Comparison of ENCODE assay signal across 11 mouse cellular contexts in the genomic region with DNA sequence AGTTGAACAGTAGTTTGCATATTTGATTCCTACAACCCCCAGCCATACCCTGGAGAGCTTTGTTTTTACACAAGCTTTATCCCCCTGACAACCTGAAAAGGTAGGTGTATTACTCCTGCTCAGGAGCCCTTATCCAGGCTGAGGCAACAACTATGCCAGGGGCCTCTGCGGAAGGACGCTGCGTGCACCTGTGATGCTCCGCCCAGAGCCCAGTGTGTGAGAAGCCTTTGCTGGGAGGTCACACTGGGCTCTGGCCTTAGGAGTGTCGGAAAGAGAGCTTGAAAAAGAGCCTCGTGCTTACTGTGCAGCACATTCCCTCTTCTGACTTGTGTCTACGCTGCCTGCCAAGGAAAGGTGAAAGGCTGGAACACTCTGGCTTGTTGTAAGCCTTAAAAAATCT. TPM values are rescaled to one million over a fixed set of nuclear protein-coding genes. Genes with fewer than 3 reads are reported as not detected.
DNase-seq lines count a peak whose midpoint lies in the region; ATAC-seq and TF ChIP-seq lines count a peak whose summit lies in the region.
"Had no signal": no experiment of that assay in that cellular context is flagged by ENCODE, and none has a peak within 500 bp of the region (broad histone marks: within the 10 kb centered on the region; RNA-seq: fewer than 3 reads in every experiment).

No protein-coding gene starts in this region.

- H3K9me3 ChIP-seq in intestine, postnatal 0 days (ENCODE audit: control insufficient read depth) = no peaks in the 10 kb centered on the region
- H3K9me3 ChIP-seq in hindbrain, embryonic 10.5 days = no peaks in the 10 kb centered on the region
- H3K9me3 ChIP-seq: embryonic facial prominence, embryonic 13.5 days; neural tube, embryonic 15.5 days had no signal

- no peaks in the 10 kb centered on the region for H3K36me3 ChIP-seq in kidney, adult 2 months (ENCODE audit: control insufficient read depth, insufficient read depth, low read length)
- no peaks in the 10 kb centered on the region; the same call in 1 of the 2 replicates for H3K36me3 ChIP-seq in intestine, postnatal 0 days (ENCODE audit: control insufficient read depth, insufficient read depth)
- H3K36me3 ChIP-seq in hindbrain, embryonic 10.5 days = no peaks in the 10 kb centered on the region
- H3K36me3 ChIP-seq: embryonic facial prominence, embryonic 13.5 days; neural tube, embryonic 15.5 days had no signal

- H3K27ac ChIP-seq in kidney, adult 2 months (ENCODE audit: insufficient read depth, low read depth, low read length) = no peak overlapping the region
- peak overlapping the region; percentile 37; the same call in 1 of the 2 replicates for H3K27ac ChIP-seq in intestine, postnatal 0 days (ENCODE audit: low read depth, low read length)
- H3K27ac ChIP-seq in hindbrain, embryonic 10.5 days = no peak overlapping the region
- H3K27ac ChIP-seq: embryonic facial prominence, embryonic 13.5 days; macrophage; neural tube, embryonic 15.5 days had no signal

- no peak overlapping the region for H3K4me3 ChIP-seq in kidney, adult 2 months (ENCODE audit: insufficient read depth, low read depth, low read length)
- H3K4me3 ChIP-seq in intestine, postnatal 0 days (ENCODE audit: low read depth, low read length) = no peak overlapping the region
- no peak overlapping the region for H3K4me3 ChIP-seq in hindbrain, embryonic 10.5 days
- H3K4me3 ChIP-seq: embryonic facial prominence, embryonic 13.5 days; neural tube, embryonic 15.5 days had no signal

- H3K4me1 ChIP-seq in kidney, adult 2 months (ENCODE audit: control insufficient read depth, insufficient read depth, low read length) = peaks cover 9% of the 10 kb centered on the region; the same call in 1 of the 2 replicates
- no peaks in the 10 kb centered on the region for H3K4me1 ChIP-seq in intestine, postnatal 0 days (replicated peaks; ENCODE audit: control insufficient read depth, insufficient read depth, low read length)
- H3K4me1 ChIP-seq in hindbrain, embryonic 10.5 days (replicated peaks) = peaks cover 12% of the 10 kb centered on the region

- DNase-seq in cerebellum, adult 9-10 months = no peak
- DNase-seq in kidney, adult 2 months = peak; percentile 28
- no peak for DNase-seq in kidney, postnatal 14 days
- DNase-seq in skeletal muscle tissue, adult 2 months (ENCODE audit: low read depth, low spot score) = peak; percentile 68
- no peak for DNase-seq in frontal cortex, postnatal 25 days (ENCODE audit: low spot score in 2 of 2)
- no peak for DNase-seq in hindbrain, embryonic 10.5 days (ENCODE audit: low spot score)

- H3K27me3 ChIP-seq in kidney, adult 2 months (replicated peaks; ENCODE audit: control insufficient read depth, insufficient read depth, low read length) = no peaks in the 10 kb centered on the region
- no peaks in the 10 kb centered on the region for H3K27me3 ChIP-seq in intestine, postnatal 0 days (replicated peaks; ENCODE audit: control insufficient read depth, insufficient read depth, low read length)
- H3K27me3 ChIP-seq in hindbrain, embryonic 10.5 days (ENCODE audit: insufficient read depth, poor library complexity, severe bottlenecking) = no peaks in the 10 kb centered on the region
- H3K27me3 ChIP-seq: embryonic facial prominence, embryonic 13.5 days; neural tube, embryonic 15.5 days had no signal

- 40% methylated on average over 7 of the region's 7 CpGs for WGBS in kidney, adult 2 months
- WGBS in intestine, postnatal 0 days = 34% methylated on average over 7 of the region's 7 CpGs
- WGBS in hindbrain, embryonic 10.5 days = 47% methylated on average over 7 of the region's 7 CpGs

- 0 out of 2 replicates have a peak, but pooled peaks have one; percentile 28 for ATAC-seq in cerebellum, adult (ENCODE audit: insufficient number of reproducible peaks, low FRiP score, low TSS enrichment)
- ATAC-seq in intestine, postnatal 0 days = peak; percentile 77

- TF ChIP-seq POLR2A in kidney, adult 2 months (IDR thresholded peaks at IDR 0.05; ENCODE audit: low read depth, low read length) = no peak

- 0 out of 2 replicates have a peak overlapping the region, but pooled peaks have one; percentile 6 for H3K4me2 ChIP-seq in intestine, postnatal 0 days (replicated peaks; ENCODE audit: low read depth)
- H3K4me2 ChIP-seq: embryonic facial prominence, embryonic 13.5 days; neural tube, embryonic 15.5 days had no signal

- TF ChIP-seq CTCF in kidney, adult 2 months (conservative IDR thresholded peaks at IDR 0.05; ENCODE audit: insufficient read depth, insufficient read length, low read depth, low read length) = no peak
- no peak for TF ChIP-seq CTCF in intestine, postnatal 0 days (IDR thresholded peaks at IDR 0.05; ENCODE audit: low read depth)

- H3K9ac ChIP-seq in intestine, postnatal 0 days (ENCODE audit: low read depth, low read length) = no peak overlapping the region
- H3K9ac ChIP-seq: embryonic facial prominence, embryonic 13.5 days; neural tube, embryonic 15.5 days had no signal

RNA-seq across cellular contexts. Expression of a gene that starts 6.6 kb away (rescaled TPM):
- 11.1 and 11.6 TPM in 2 replicates for polyA plus RNA-seq in kidney, adult 2 months (2012; rRNA removed)
- 8.4 and 9.4 TPM in 2 replicates for polyA plus RNA-seq in intestine, postnatal 0 days (2015; fragmentation: Nextera tagmentation; extraction: Ambion mirVana)
- 21.4 and 21.6 TPM in 2 replicates for polyA plus RNA-seq in hindbrain, embryonic 10.5 days (2016; fragmentation: Nextera tagmentation; extraction: Ambion mirVana)

RNA-seq across cellular contexts. Expression of a gene that starts 6.7 kb away (rescaled TPM):
- polyA plus RNA-seq in kidney, adult 2 months (2012; rRNA removed) = 14.9 and 18.8 TPM in 2 replicates
- 19.1 and 21.8 TPM in 2 replicates for polyA plus RNA-seq in intestine, postnatal 0 days (2015; fragmentation: Nextera tagmentation; extraction: Ambion mirVana)
- 18.2 and 22.0 TPM in 2 replicates for polyA plus RNA-seq in hindbrain, embryonic 10.5 days (2016; fragmentation: Nextera tagmentation; extraction: Ambion mirVana)

RNA-seq across cellular contexts. Expression of a gene that starts 34.9 kb away (rescaled TPM):
- polyA plus RNA-seq in kidney, adult 2 months (2012; rRNA removed) = 4.0 and 5.2 TPM in 2 replicates
- polyA plus RNA-seq in intestine, postnatal 0 days (2015; fragmentation: Nextera tagmentation; extraction: Ambion mirVana) = 11.3 and 12.2 TPM in 2 replicates
- polyA plus RNA-seq in hindbrain, embryonic 10.5 days (2016; fragmentation: Nextera tagmentation; extraction: Ambion mirVana) = 17.8 and 18.0 TPM in 2 replicates

Comparison
In these comparisons a context has a peak if more than half of its experiments do, and no peak if none do; other contexts are left out.
1. DNase-seq: peak in kidney, adult 2 months (single experiment) and skeletal muscle tissue, adult 2 months (single experiment); none in cerebellum, adult 9-10 months (single experiment), kidney, postnatal 14 days (single experiment), frontal cortex, postnatal 25 days (0 of 2) and hindbrain, embryonic 10.5 days (single experiment).